26 mouse cellular contexts compared by ENCODE assay signal in the genomic region with DNA sequence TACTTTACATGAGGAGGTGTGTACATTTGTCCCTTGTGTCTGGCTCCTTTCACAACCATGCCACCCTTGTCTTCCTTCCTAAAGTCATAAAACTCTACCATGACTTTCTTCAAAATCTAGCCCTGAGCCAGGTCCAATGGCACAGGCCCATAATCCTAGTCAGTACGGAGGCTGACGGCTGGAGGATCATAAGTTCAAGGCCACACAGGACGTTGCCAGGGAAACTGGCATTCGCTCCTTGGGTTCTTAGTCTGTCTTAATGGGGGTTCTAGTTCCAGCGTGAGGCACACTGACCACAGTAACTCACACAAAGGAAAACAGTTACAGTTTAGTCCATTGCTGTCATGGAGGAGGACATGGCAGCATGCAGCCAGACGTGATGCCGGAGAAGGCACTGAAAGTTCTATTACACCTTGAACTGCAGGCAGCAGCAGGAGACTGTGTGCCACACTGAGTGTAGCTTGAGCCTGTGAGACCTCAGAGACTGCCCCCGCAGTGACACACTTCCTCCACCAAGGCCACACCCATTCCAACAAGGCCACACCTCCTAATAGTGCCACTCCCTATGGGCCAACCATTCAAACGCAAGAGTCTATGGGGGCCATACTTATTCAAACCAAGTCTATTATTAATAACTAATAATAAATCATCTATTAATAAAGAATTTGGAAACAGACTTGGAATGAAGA. TPM values are rescaled to one million over a fixed set of nuclear protein-coding genes. Genes with fewer than 3 reads are reported as not detected.
DNase-seq lines count a peak whose midpoint lies in the region; ATAC-seq and TF ChIP-seq lines count a peak whose summit lies in the region.
"Had no signal": no experiment of that assay in that cellular context is flagged by ENCODE, and none has a peak within 500 bp of the region (broad histone marks: within the 10 kb centered on the region; RNA-seq: fewer than 3 reads in every experiment).

No protein-coding gene starts in this region.

- no peak for ATAC-seq in megakaryocyte, adult 5-6 weeks (ENCODE audit: poor library complexity, severe bottlenecking)
- ATAC-seq: forebrain, embryonic 16.5 days; intestine, embryonic 16.5 days; midbrain, embryonic 13.5 days had no signal

- TF ChIP-seq POLR2A in MEL (IDR thresholded peaks at IDR 0.05; ENCODE audit: control insufficient read depth in 1 of 2, insufficient read depth in 1 of 2, low read depth in 1 of 2, low read length in 2 of 2, poor library complexity in 1 of 2) = no peak

- no peak for TF ChIP-seq EP300 in MEL (IDR thresholded peaks at IDR 0.05; ENCODE audit: low read depth in 1 of 2, low read length in 2 of 2)

- peaks cover 18% of the 10 kb centered on the region for H3K27me3 ChIP-seq in megakaryocyte, embryonic 14.5 days (replicated peaks)
- H3K27me3 ChIP-seq in MEL (ENCODE audit: control insufficient read depth in 1 of 2, insufficient read depth in 2 of 2, low read length in 2 of 2) = no peaks in the 10 kb centered on the region
- H3K27me3 ChIP-seq: CH12.LX; heart, embryonic 12.5 days; hindbrain, embryonic 13.5 days; limb, embryonic 12.5 days; liver, embryonic 15.5 days; midbrain, embryonic 13.5 days had no signal

- H3K36me3 ChIP-seq in megakaryocyte, embryonic 14.5 days (replicated peaks; ENCODE audit: low read length) = no peaks in the 10 kb centered on the region
- H3K36me3 ChIP-seq in MEL (ENCODE audit: control insufficient read depth in 1 of 2, insufficient read depth in 2 of 2, low read length in 2 of 2) = peaks cover 0 to 5% of the 10 kb centered on the region in 2 experiments; a peak in 1 of 4 replicates
- H3K36me3 ChIP-seq: G1E; hindbrain, embryonic 13.5 days; limb, embryonic 12.5 days; liver, embryonic 15.5 days; midbrain, embryonic 13.5 days had no signal

- peak overlapping the region; percentile 40 for H3K4me3 ChIP-seq in megakaryocyte, embryonic 14.5 days (replicated peaks)
- no peak overlapping the region for H3K4me3 ChIP-seq in MEL (ENCODE audit: control insufficient read depth in 1 of 2, insufficient read depth in 1 of 2, low read depth in 2 of 2, low read length in 2 of 2)
- H3K4me3 ChIP-seq: erythroblast, embryonic 14.5 days; gastrocnemius, adult 2 months; heart, adult 2 months; heart, embryonic 12.5 days; hindbrain, embryonic 13.5 days; limb, embryonic 12.5 days; liver, embryonic 15.5 days; midbrain, embryonic 13.5 days had no signal

- H3K9ac ChIP-seq in MEL (ENCODE audit: control insufficient read depth, low read depth, low read length, poor library complexity, severe bottlenecking) = no peak overlapping the region
- H3K9ac ChIP-seq: heart, embryonic 12.5 days; hindbrain, embryonic 13.5 days; limb, embryonic 12.5 days; liver, embryonic 15.5 days; lung, embryonic 14.5 days; midbrain, embryonic 13.5 days had no signal

- DNase-seq in MEL (ENCODE audit: low read depth, low spot score) = peak; percentile 40
- DNase-seq in ZHBTc4 (ENCODE audit: low read depth, low spot score) = peak; percentile 47
- no peak for DNase-seq in kidney, adult 8-10 months
- no peak for DNase-seq in right cerebral cortex, postnatal 25 days
- DNase-seq: cerebellum, adult 11-12 months; cerebellum, postnatal 10 days; gastrocnemius, adult 2 months; gastrocnemius, postnatal 36 days; heart, adult 2 months; heart, postnatal 4 days; kidney, adult 9 months; kidney, postnatal 10 days; layer of hippocampus, adult 9-11 months; lung, embryonic 14.5 days had no signal

- peaks cover 14% of the 10 kb centered on the region for H3K4me1 ChIP-seq in megakaryocyte, embryonic 14.5 days
- H3K4me1 ChIP-seq in MEL (ENCODE audit: control insufficient read depth in 1 of 2, insufficient read depth in 2 of 2, low read length in 2 of 2) = peaks cover 0 to 5% of the 10 kb centered on the region in 2 experiments; a peak in 1 of 4 replicates
- H3K4me1 ChIP-seq: heart, embryonic 12.5 days; liver, embryonic 15.5 days had no signal

- H3K79me2 ChIP-seq in MEL (ENCODE audit: control insufficient read depth, insufficient read depth, low read length, poor library complexity) = no peaks in the 10 kb centered on the region

- TF ChIP-seq CTCF in MEL (IDR thresholded peaks at IDR 0.05 in 2 of 3, conservative IDR thresholded peaks at IDR 0.05 in 1 of 3; ENCODE audit: control insufficient read depth in 1 of 3, insufficient read depth in 1 of 3, low read depth in 2 of 3, low read length in 3 of 3, poor library complexity in 1 of 3, severe bottlenecking in 1 of 3) = no peak

- H3K9me3 ChIP-seq in megakaryocyte, embryonic 14.5 days = peaks cover 16% of the 10 kb centered on the region
- H3K9me3 ChIP-seq in MEL (replicated peaks; ENCODE audit: insufficient read depth, low read length) = no peaks in the 10 kb centered on the region
- H3K9me3 ChIP-seq: G1E; hindbrain, embryonic 13.5 days; limb, embryonic 12.5 days; liver, embryonic 15.5 days; midbrain, embryonic 13.5 days had no signal

- no peak overlapping the region for H3K27ac ChIP-seq in MEL (ENCODE audit: control insufficient read depth, low read depth, low read length)
- H3K27ac ChIP-seq: gastrocnemius, adult 2 months; heart, adult 2 months; hindbrain, embryonic 13.5 days; limb, embryonic 12.5 days; liver, embryonic 15.5 days; midbrain, embryonic 13.5 days had no signal

- TF ChIP-seq RAD21 in MEL (IDR thresholded peaks at IDR 0.05; ENCODE audit: low read depth, low read length) = no peak

TF ChIP-seq in MEL, 35 proteins besides CTCF, POLR2A, EP300 and RAD21:
- no peak for TF ChIP-seq MAZ (IDR thresholded peaks at IDR 0.05; ENCODE audit: low read depth, low read length)

RNA-seq across cellular contexts. Expression of gene Zfr, which starts 26.5 kb away (rescaled TPM):
- polyA plus RNA-seq in megakaryocyte, embryonic 14.5 days (2012; ENCODE audit: insufficient read depth, low replicate concordance) = 17.6 and 30.5 TPM in 2 replicates
- total RNA-seq in megakaryocyte, adult 5-6 weeks (2015) = 111 and 115 TPM in 2 replicates
- 47.1 and 49.6 TPM in 2 replicates for total RNA-seq in megakaryocyte, adult 5-6 weeks (2017)
- total RNA-seq in MEL (2012; rRNA removed) = 51.3 and 54.4 TPM in 2 replicates
- 100 to 1,000 TPM; 108 to 199 TPM for polyA plus RNA-seq in MEL (2012; ENCODE audit: insufficient read depth in 1 of 2, insufficient read length in 2 of 2, low read depth in 1 of 2, low replicate concordance in 2 of 2, missing spikeins in 1 of 2)

Comparison
In these comparisons a context has a peak if more than half of its experiments do, and no peak if none do; other contexts are left out.
1. DNase-seq: peak in MEL (single experiment) and ZHBTc4 (single experiment); none in kidney, adult 8-10 months (0 of 2) and right cerebral cortex, postnatal 25 days (single experiment).